Comparison of ENCODE assay signal across 12 mouse cellular contexts in genomic region chr15:69923280-69923679, GRCm38 (mm10).
A peak's percentile ranks its signal among the peaks of the same experiment; 100 is the strongest.
DNase-seq lines count a peak whose midpoint lies in the region; ATAC-seq and TF ChIP-seq lines count a peak whose summit lies in the region.
"Had no signal": no experiment of that assay in that cellular context is flagged by ENCODE, and none has a peak within 500 bp of the region (broad histone marks: within the 10 kb centered on the region; RNA-seq: fewer than 3 reads in every experiment).

No protein-coding gene starts in this region.

- no peak overlapping the region for H3K9ac ChIP-seq in forebrain, postnatal 0 days

- ATAC-seq in frontal cortex, adult (ENCODE audit: low TSS enrichment) = no peak
- peak; percentile 82 for ATAC-seq in forebrain, postnatal 0 days
- ATAC-seq: CD4-positive, CD25-positive, alpha-beta regulatory T cell, adult 4 months had no signal

- 13% methylated on average over 2 of the region's 2 CpGs for WGBS in forebrain, postnatal 0 days

- no peak overlapping the region for H3K4me3 ChIP-seq in forebrain, postnatal 0 days (ENCODE audit: low read depth, low read length)
- H3K4me3 ChIP-seq: gastrocnemius, adult 2 months; myocyte had no signal

- no peak overlapping the region for H3K27ac ChIP-seq in forebrain, postnatal 0 days (ENCODE audit: low read depth, low read length)
- H3K27ac ChIP-seq: gastrocnemius, adult 2 months had no signal

- no peak for TF ChIP-seq CTCF in forebrain, postnatal 0 days (IDR thresholded peaks at IDR 0.05; ENCODE audit: low read depth)

- no peaks in the 10 kb centered on the region for H3K36me3 ChIP-seq in forebrain, postnatal 0 days (ENCODE audit: insufficient read depth)

- no peak overlapping the region for H3K4me2 ChIP-seq in forebrain, postnatal 0 days (ENCODE audit: low read depth)

- H3K9me3 ChIP-seq in forebrain, postnatal 0 days (ENCODE audit: low read length) = no peaks in the 10 kb centered on the region

- peak; percentile 5 to 6 for DNase-seq in frontal cortex, postnatal 10 days (ENCODE audit: low spot score in 2 of 2)
- DNase-seq in retina, postnatal 1 day = peak; percentile 40
- no peak for DNase-seq in retina, embryonic 14.5 days (ENCODE audit: low spot score)
- DNase-seq in forebrain, postnatal 0 days = peak; percentile 81
- peak; percentile 17 for DNase-seq in telencephalon, adult 2 months (ENCODE audit: low read depth, low spot score)
- no peak for DNase-seq in adrenal gland, adult 2 months
- DNase-seq: adrenal gland, postnatal 36 days; gastrocnemius, adult 2 months; kidney, adult 8-10 months had no signal

- no peaks in the 10 kb centered on the region for H3K27me3 ChIP-seq in forebrain, postnatal 0 days (ENCODE audit: insufficient read depth, low read length)

- no peaks in the 10 kb centered on the region for H3K4me1 ChIP-seq in forebrain, postnatal 0 days (ENCODE audit: insufficient read depth)

Comparison
In these comparisons a context has a peak if more than half of its experiments do, and no peak if none do; other contexts are left out.
1. DNase-seq: peak in frontal cortex, postnatal 10 days (2 of 2), retina, postnatal 1 day (single experiment), forebrain, postnatal 0 days (single experiment) and telencephalon, adult 2 months (single experiment); none in retina, embryonic 14.5 days (single experiment) and adrenal gland, adult 2 months (single experiment).